Comparison of ENCODE assay signal across 27 mouse cellular contexts in the genomic region with DNA sequence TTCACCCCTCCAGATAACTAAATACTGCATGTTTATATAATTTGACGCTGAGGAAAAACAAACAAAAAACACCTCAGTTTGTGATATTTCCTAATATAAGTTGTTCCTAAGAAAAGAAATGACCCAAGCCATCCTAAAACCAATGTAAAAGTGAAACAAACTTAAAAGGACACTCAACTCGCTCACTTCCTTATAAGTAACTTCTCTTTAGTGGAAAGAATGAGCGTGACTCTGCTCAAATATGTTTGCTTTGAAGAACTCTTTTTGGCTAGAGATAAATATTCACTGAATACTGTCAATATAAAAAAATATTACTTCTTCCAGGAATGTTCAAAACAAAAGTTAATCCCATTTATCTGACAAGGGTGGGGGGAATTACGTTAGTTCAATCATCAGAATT. TPM values are rescaled to one million over a fixed set of nuclear protein-coding genes. Genes with fewer than 3 reads are reported as not detected.
"Had no signal": no experiment of that assay in that cellular context is flagged by ENCODE, and none has a peak within 500 bp of the region (broad histone marks: within the 10 kb centered on the region; RNA-seq: fewer than 3 reads in every experiment).

No protein-coding gene starts in this region.

- H3K4me3 ChIP-seq: heart, adult 2 months; heart, embryonic 12.5 days; hindbrain, embryonic 10.5 days; hindbrain, embryonic 12.5 days; intestine, embryonic 15.5 days; limb, embryonic 10.5 days; limb, embryonic 12.5 days; liver, embryonic 13.5 days; liver, embryonic 15.5 days had no signal

- ATAC-seq: hindbrain, embryonic 16.5 days; inflammation-experienced regulatory T-cells, adult 6 months; intestine, embryonic 15.5 days; intestine, postnatal 0 days; liver, postnatal 0 days had no signal

- H3K27me3 ChIP-seq: heart, embryonic 12.5 days; hindbrain, embryonic 12.5 days; intestine, embryonic 15.5 days; limb, embryonic 12.5 days; liver, embryonic 13.5 days; liver, embryonic 15.5 days had no signal

- H3K4me1 ChIP-seq: hindbrain, embryonic 10.5 days; hindbrain, embryonic 12.5 days; intestine, embryonic 15.5 days; limb, embryonic 10.5 days; limb, embryonic 12.5 days; liver, embryonic 13.5 days; liver, embryonic 15.5 days had no signal

- H3K27ac ChIP-seq: heart, adult 2 months; hindbrain, embryonic 10.5 days; hindbrain, embryonic 12.5 days; hindbrain, embryonic 14.5 days; intestine, embryonic 15.5 days; limb, embryonic 10.5 days; limb, embryonic 12.5 days; liver, embryonic 13.5 days; liver, embryonic 15.5 days had no signal

- DNase-seq: gastrocnemius, postnatal 10 days; gastrocnemius, postnatal 25 days; heart, adult 2 months; heart, postnatal 10 days; heart, postnatal 4 days; kidney, adult 18-20 months; kidney, adult 8-10 months; kidney, postnatal 10 days; kidney, postnatal 25 days; kidney, postnatal 4 days; layer of hippocampus, adult 9-11 months; layer of hippocampus, postnatal 36 days; liver; liver, embryonic 13.5 days; liver, postnatal 0 days had no signal

- H3K9me3 ChIP-seq: heart, embryonic 12.5 days; hindbrain, embryonic 10.5 days; hindbrain, embryonic 12.5 days; intestine, embryonic 15.5 days; limb, embryonic 10.5 days; limb, embryonic 12.5 days; liver, embryonic 13.5 days; liver, embryonic 15.5 days had no signal

- H3K9ac ChIP-seq: heart, embryonic 12.5 days; hindbrain, embryonic 12.5 days; hindbrain, embryonic 14.5 days; intestine, embryonic 15.5 days; limb, embryonic 12.5 days; liver, embryonic 13.5 days; liver, embryonic 15.5 days; liver, postnatal 0 days had no signal

- H3K4me2 ChIP-seq: heart, embryonic 12.5 days; hindbrain, embryonic 12.5 days; hindbrain, embryonic 14.5 days; intestine, embryonic 15.5 days; limb, embryonic 12.5 days; liver, embryonic 13.5 days; liver, embryonic 15.5 days had no signal

- H3K36me3 ChIP-seq: heart, embryonic 12.5 days; hindbrain, embryonic 10.5 days; hindbrain, embryonic 12.5 days; intestine, embryonic 15.5 days; limb, embryonic 10.5 days; limb, embryonic 12.5 days; liver, embryonic 13.5 days; liver, embryonic 15.5 days had no signal

RNA-seq across cellular contexts. Expression of gene Fgf7, which starts 39.3 kb away (rescaled TPM):
- total RNA-seq: left cerebral cortex, postnatal 25 days had no signal
- polyA plus RNA-seq: inflammation-experienced regulatory T-cells, adult 6 months; liver, postnatal 0 days had no signal
